Mouse (Mus musculus) midbrain, embryonic 11.5 days (tissue): ENCODE results near the gene Myo6. TPM values are rescaled to one million over a fixed set of nuclear protein-coding genes. Genes with fewer than 3 reads are reported as not detected.

Experiments
- ATAC-seq: fragments of 200-750 bp; cut with Nextera tagmentation; 2 replicates; pipeline ENCODE4 v1.8.0; 2017; ENCODE audit warnings: moderate TSS enrichment, moderate library complexity; ENCODE audit not compliant: low FRiP score
- DNase-seq: peaks from one replicate; pipeline ENCODE4 v3.0.0; 2015; ENCODE audit warnings: low spot score; ENCODE audit errors: missing footprints
- H3K27ac ChIP-seq: fragments of 300-500 bp; sonication (generic); 2 replicates; pipeline ENCODE4 v1.5.1; 2014; ENCODE audit warnings: low read depth, low read length
- H3K27me3 ChIP-seq: fragments of 300-500 bp; sonication (generic); 2 replicates; pipeline ENCODE4 v1.6.1; 2014; ENCODE audit warnings: mild to moderate bottlenecking, low read length, moderate library complexity, mixed read lengths; ENCODE audit not compliant: control insufficient read depth, insufficient read depth
- H3K36me3 ChIP-seq: fragments of 300-500 bp; sonication (generic); 2 replicates; pipeline ENCODE4 v1.6.1; 2014; ENCODE audit warnings: mild to moderate bottlenecking, low read length, moderate library complexity, mixed read lengths; ENCODE audit not compliant: control insufficient read depth, insufficient read depth
- H3K4me1 ChIP-seq: fragments of 300-500 bp; sonication (generic); 2 replicates; pipeline ENCODE4 v1.6.1; 2014; ENCODE audit warnings: low read length; ENCODE audit not compliant: control insufficient read depth, insufficient read depth
- H3K4me2 ChIP-seq: fragments of 300-500 bp; sonication (generic); 2 replicates; pipeline ENCODE4 v1.6.1; 2014; ENCODE audit warnings: mild to moderate bottlenecking, moderate library complexity
- H3K4me3 ChIP-seq: fragments of 300-500 bp; sonication (generic); 2 replicates; pipeline ENCODE4 v1.5.1; 2014; ENCODE audit warnings: low read depth, low read length
- H3K9ac ChIP-seq: fragments of 300-500 bp; sonication (generic); 2 replicates; pipeline ENCODE4 v1.6.1; 2014; ENCODE audit warnings: low read length
- H3K9me3 ChIP-seq: fragments of 300-500 bp; sonication (generic); 2 replicates; pipeline ENCODE4 v1.6.1; 2016; ENCODE audit warnings: low read length; ENCODE audit not compliant: control insufficient read depth
- WGBS: fragments of 180-500 bp; shearing (Covaris S2); extraction: QIAGEN DNeasy Blood & Tissue Kit; methylation state at CpG from one replicate; pipeline ENCODE4 v1.1.7; 2014; 5-methylcytosine and 5-hydroxymethylcytosine counted together
- polyA plus RNA-seq: library from polyadenylated mRNA; unstranded; fragments of >200 nt; fragmentation: Nextera tagmentation; extraction: Ambion mirVana; gene quantifications from 2 replicates; pipeline ENCODE4 v1.2.1, GENCODE M21; 2014

Myo6 gene
- polyA plus RNA-seq, 1 experiment from 2014 or later = 11.1 TPM

DNA sequence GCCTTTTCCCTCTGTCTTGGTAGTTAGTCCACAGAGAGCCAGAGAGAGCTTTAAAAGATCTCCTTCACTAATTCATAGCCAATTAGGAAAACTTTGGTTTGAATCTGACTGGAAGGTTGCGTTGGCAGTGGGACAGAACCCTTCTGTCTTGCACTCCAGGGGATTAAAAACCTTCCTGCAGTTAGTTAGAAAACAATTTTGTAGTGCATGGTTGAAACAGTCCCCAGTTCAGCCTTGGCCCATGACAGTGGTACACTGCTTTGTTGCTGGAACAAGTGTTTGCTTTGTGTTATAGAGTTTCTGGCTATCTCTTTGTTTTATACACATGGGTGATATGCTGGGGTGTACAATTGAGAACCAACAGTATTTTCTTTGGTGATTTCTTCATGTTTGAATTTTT is 176.1 kb downstream of the Myo6 start:
- Histone ChIP-seq H3K4me1 (no peaks in the 10 kb centered on the region), H3K36me3 (no peaks in the 10 kb centered on the region), H3K9me3 (no peaks in the 10 kb centered on the region), H3K4me3 (no peak overlapping the region), H3K9ac (no peak overlapping the region), H3K27ac (no peak overlapping the region), H3K27me3 (no peaks in the 10 kb centered on the region), H3K4me2 (no peak overlapping the region)
- DNase-seq (no peak), ATAC-seq (no peak)
- WGBS = 71% methylated on average over 1 of the region's 1 CpGs

DNA sequence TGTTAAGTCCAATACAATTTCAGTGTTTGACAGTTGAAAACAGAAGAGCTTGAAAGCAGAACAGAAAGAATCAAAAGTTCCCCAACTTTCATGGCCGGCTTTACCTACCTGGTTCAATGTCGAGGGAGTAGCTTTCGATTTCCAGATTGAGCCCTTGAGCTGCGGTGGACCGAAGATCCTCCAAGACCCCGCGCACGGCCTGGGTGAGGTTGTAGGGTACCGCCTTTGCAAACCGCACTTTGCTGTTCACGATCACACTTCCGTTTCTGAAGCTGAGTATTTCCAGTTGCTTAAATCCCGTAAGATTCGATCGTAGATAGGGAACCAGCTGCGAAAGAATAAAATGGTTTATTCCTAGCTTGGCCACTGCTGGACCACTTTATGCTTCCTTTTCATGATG is 176.9 kb downstream of the Myo6 start:
- Histone ChIP-seq H3K27ac (no peak overlapping the region), H3K4me3 (no peak overlapping the region), H3K27me3 (no peaks in the 10 kb centered on the region), H3K4me2 (no peak overlapping the region), H3K4me1 (no peaks in the 10 kb centered on the region), H3K9me3 (no peaks in the 10 kb centered on the region), H3K36me3 (no peaks in the 10 kb centered on the region), H3K9ac (no peak overlapping the region)
- WGBS = 97% methylated on average over 16 of the region's 16 CpGs
- DNase-seq = no peak
- no peak for ATAC-seq

DNA sequence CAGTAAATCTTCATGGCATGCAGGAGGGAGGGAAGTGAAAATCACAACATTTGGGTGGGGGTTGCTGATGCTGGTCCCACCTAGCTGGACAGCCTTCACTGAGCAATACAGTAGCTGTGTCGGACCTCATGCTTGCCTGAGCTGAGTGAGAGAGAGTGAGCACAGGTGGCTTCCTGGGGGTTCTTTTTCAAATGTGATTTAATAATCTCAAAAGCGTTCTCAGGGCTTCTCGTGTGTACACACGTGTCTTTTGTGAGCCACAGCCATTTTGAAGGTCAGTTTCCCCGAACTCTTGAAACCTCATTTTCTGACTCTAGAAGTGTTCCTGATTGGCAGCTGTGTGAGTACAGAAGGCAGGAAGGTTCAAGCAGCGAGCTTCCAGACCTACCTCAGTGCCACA is 177.7 kb downstream of the Myo6 start:
- H3K9me3 ChIP-seq = no peaks in the 10 kb centered on the region
- H3K27ac ChIP-seq = no peak overlapping the region
- H3K4me3 ChIP-seq = no peak overlapping the region
- H3K4me1 ChIP-seq = no peaks in the 10 kb centered on the region
- WGBS = 89% methylated on average over 6 of the region's 6 CpGs
- ATAC-seq = no peak
- DNase-seq = no peak
- no peaks in the 10 kb centered on the region for H3K27me3 ChIP-seq
- no peaks in the 10 kb centered on the region for H3K36me3 ChIP-seq
- H3K4me2 ChIP-seq = no peak overlapping the region
- no peak overlapping the region for H3K9ac ChIP-seq

DNA sequence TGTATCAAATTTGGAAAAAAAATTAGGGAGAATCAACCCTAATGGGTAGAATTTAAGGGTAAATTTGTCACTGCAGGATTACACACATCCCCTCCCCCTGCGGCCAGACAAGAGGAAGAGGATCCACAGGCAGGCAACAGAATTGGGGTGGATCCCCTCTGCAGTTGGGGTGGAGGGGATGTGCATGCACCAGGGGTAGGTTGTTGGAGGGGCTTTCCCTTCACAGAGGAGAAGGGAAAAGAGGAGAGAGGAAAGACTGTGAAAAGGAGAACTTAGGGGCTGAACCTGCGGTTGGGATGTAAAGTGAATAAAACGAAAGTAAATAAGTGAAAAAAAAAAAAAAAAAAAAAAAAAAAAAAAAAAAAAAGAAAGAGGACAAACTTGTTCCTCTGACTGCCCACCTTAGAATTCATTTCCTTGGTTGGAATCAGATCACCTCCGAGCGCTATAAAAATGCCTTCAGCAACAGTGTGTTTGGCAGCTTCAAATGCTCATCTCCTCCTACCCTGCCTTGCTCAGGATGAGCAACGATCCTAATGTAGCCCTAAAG is 179.7 kb downstream of the Myo6 start:
- H3K36me3 ChIP-seq = no peaks in the 10 kb centered on the region
- H3K4me1 ChIP-seq = no peaks in the 10 kb centered on the region
- ATAC-seq = no peak
- no peak for DNase-seq
- no peak overlapping the region for H3K4me3 ChIP-seq
- no peak overlapping the region for H3K4me2 ChIP-seq
- no peaks in the 10 kb centered on the region for H3K9me3 ChIP-seq
- H3K9ac ChIP-seq = no peak overlapping the region
- 90% methylated on average over 6 of the region's 6 CpGs for WGBS
- no peaks in the 10 kb centered on the region for H3K27me3 ChIP-seq
- no peak overlapping the region for H3K27ac ChIP-seq

DNA sequence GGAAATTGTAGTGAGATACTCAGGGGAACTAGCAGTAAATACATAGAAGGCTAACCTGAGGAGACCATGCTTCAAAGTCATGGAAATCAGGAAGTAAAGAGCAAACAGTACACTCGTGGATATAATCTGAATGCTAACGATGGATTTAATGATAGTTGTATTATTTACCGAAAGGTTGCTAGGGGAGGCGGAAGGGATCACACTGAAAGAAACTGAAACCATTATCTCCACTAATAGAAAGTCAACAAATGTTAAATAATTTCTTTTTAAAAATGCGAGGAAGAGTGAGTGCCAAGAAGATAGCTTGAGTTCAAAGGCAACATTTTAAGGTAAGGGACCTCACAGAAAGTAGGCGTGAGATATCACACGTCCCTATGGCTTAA is 186.5 kb downstream of the Myo6 start:
- no peaks in the 10 kb centered on the region for H3K36me3 ChIP-seq
- no peaks in the 10 kb centered on the region for H3K27me3 ChIP-seq
- peaks cover 2% of the 10 kb centered on the region; the same call in 1 of the 2 replicates for H3K4me1 ChIP-seq
- H3K4me3 ChIP-seq = no peak overlapping the region
- 53% methylated on average over 7 of the region's 7 CpGs for WGBS
- peak; percentile 84 for DNase-seq
- H3K27ac ChIP-seq = no peak overlapping the region
- no peak for ATAC-seq
- peak overlapping the region; percentile 33 for H3K4me2 ChIP-seq
- no peak overlapping the region for H3K9ac ChIP-seq
- no peaks in the 10 kb centered on the region for H3K9me3 ChIP-seq

DNA sequence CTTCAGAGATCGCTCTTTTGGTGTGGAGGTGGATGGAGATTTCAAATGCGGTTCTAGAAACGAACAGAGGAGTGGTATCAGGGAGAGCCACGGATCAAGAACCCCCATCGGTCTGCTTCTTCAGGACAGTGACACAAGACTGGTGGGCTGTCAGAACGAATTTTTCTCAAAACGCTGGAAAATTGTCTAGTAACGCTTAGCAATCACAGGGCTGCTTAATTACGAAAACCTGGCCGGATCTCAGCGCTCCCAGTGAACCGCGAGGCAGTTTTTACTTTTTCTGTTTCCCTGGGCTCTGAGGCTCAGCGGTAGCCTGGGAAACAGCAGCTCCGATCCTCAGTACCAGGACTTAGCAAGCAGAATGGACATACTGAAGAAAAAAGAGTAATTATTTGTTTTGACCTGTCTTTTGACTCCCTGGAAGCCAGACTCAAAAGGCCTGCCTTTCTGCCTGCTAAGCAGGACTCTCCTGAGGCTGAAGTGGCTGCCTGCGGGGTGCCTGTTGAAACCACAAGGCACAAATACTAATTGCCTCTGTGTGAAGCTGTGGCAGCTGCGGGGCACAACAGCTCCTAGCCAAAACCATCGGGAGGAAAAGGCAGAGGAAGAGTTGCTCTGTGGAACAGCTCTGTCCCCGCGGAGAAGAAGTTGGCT is 187.0 kb downstream of the Myo6 start:
- 20% methylated on average over 20 of the region's 20 CpGs for WGBS
- Histone ChIP-seq H3K9ac (no peak overlapping the region), H3K4me3 (no peak overlapping the region), H3K4me2 (peak overlapping the region; percentile 33), H3K27ac (no peak overlapping the region), H3K9me3 (no peaks in the 10 kb centered on the region), H3K4me1 (peaks cover 2% of the 10 kb centered on the region; the same call in 1 of the 2 replicates), H3K27me3 (no peaks in the 10 kb centered on the region), H3K36me3 (no peaks in the 10 kb centered on the region)
- ATAC-seq = peak; percentile 72
- DNase-seq = peak; percentile 90

DNA sequence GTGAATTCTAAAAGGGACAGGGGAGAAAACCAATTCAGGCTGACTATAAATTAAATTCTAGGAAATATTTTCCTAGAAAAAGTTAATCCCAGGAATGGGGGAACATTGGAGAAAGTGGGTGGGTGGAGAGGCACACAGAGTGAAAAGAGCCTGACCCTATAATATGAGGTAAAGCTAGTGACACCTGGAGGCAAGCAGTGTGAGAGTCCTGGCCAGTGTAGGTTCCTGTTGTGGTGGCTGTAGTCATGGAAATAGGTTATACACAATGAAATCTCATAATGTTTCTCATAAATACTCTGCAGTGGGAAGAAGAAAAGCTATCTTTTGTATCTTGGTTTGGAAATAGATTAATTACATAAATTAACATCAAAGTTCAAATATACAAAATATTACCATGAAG is 195.2 kb downstream of the Myo6 start:
- H3K27ac ChIP-seq = no peak overlapping the region
- no peaks in the 10 kb centered on the region for H3K27me3 ChIP-seq
- H3K4me2 ChIP-seq = no peak overlapping the region
- no peaks in the 10 kb centered on the region for H3K36me3 ChIP-seq
- no peaks in the 10 kb centered on the region for H3K9me3 ChIP-seq
- DNase-seq (no peak), ATAC-seq (no peak)
- H3K4me3 ChIP-seq = no peak overlapping the region
- no peak overlapping the region for H3K9ac ChIP-seq
- no peaks in the 10 kb centered on the region for H3K4me1 ChIP-seq

Other genes starting within 250 kb of the Myo6 start
- 11.6 and 12.7 TPM in 2 replicates for gene Filip1, start 152.2 kb upstream of the Myo6 start, polyA plus RNA-seq
- 64.7 and 65.8 TPM in 2 replicates for gene Senp6, start 98.1 kb upstream of the Myo6 start, polyA plus RNA-seq